In genomic region chr1:119685773-119686558, GRCm38 (mm10) we compare ENCODE assay signal across 17 mouse cellular contexts. TPM values are rescaled to one million over a fixed set of nuclear protein-coding genes. Genes with fewer than 3 reads are reported as not detected.
DNase-seq lines count a peak whose midpoint lies in the region; ATAC-seq and TF ChIP-seq lines count a peak whose summit lies in the region.
"Had no signal": no experiment of that assay in that cellular context is flagged by ENCODE, and none has a peak within 500 bp of the region (broad histone marks: within the 10 kb centered on the region; RNA-seq: fewer than 3 reads in every experiment).

No protein-coding gene starts in this region.

- ATAC-seq in intestine, postnatal 0 days = no peak
- no peak for ATAC-seq in intestine, embryonic 16.5 days
- ATAC-seq in inflammation-experienced regulatory T-cells, adult 6 months = peak; percentile 49
- peak; percentile 100 for ATAC-seq in megakaryocyte-erythroid progenitor cell, adult 5-6 weeks (replicated peaks; ENCODE audit: low FRiP score, low TSS enrichment, poor library complexity, severe bottlenecking)
- ATAC-seq: forebrain, embryonic 14.5 days had no signal

- TF ChIP-seq CTCF in intestine, postnatal 0 days (IDR thresholded peaks at IDR 0.05; ENCODE audit: low read depth) = peak; percentile 21

- H3K4me1 ChIP-seq in intestine, postnatal 0 days (replicated peaks; ENCODE audit: control insufficient read depth, insufficient read depth, low read length) = no peaks in the 10 kb centered on the region
- H3K4me1 ChIP-seq in intestine, embryonic 16.5 days (ENCODE audit: control insufficient read depth, insufficient read depth, low read length) = no peaks in the 10 kb centered on the region
- H3K4me1 ChIP-seq in heart, embryonic 10.5 days = no peaks in the 10 kb centered on the region
- H3K4me1 ChIP-seq: heart, embryonic 13.5 days; kidney, embryonic 15.5 days; limb, embryonic 12.5 days had no signal

- no peak overlapping the region for H3K9ac ChIP-seq in intestine, postnatal 0 days (ENCODE audit: low read depth, low read length)
- no peak overlapping the region for H3K9ac ChIP-seq in intestine, embryonic 16.5 days (ENCODE audit: low read depth, low read length)
- H3K9ac ChIP-seq: heart, embryonic 13.5 days; kidney, embryonic 15.5 days; limb, embryonic 12.5 days had no signal

- no peaks in the 10 kb centered on the region for H3K27me3 ChIP-seq in intestine, postnatal 0 days (replicated peaks; ENCODE audit: control insufficient read depth, insufficient read depth, low read length)
- H3K27me3 ChIP-seq in intestine, embryonic 16.5 days (replicated peaks; ENCODE audit: control insufficient read depth, insufficient read depth, low read length) = no peaks in the 10 kb centered on the region
- no peaks in the 10 kb centered on the region for H3K27me3 ChIP-seq in heart, embryonic 10.5 days (ENCODE audit: insufficient read depth, poor library complexity, severe bottlenecking)
- H3K27me3 ChIP-seq: heart, embryonic 13.5 days; kidney, embryonic 15.5 days; limb, embryonic 12.5 days had no signal

- H3K36me3 ChIP-seq in intestine, postnatal 0 days (ENCODE audit: control insufficient read depth, insufficient read depth) = peaks cover 9% of the 10 kb centered on the region; the same call in 1 of the 2 replicates
- H3K36me3 ChIP-seq in intestine, embryonic 16.5 days (ENCODE audit: control insufficient read depth, insufficient read depth, low read length) = no peaks in the 10 kb centered on the region
- peaks cover 10% of the 10 kb centered on the region; the same call in 1 of the 2 replicates for H3K36me3 ChIP-seq in heart, embryonic 10.5 days

- no peak overlapping the region for H3K4me2 ChIP-seq in intestine, postnatal 0 days (replicated peaks; ENCODE audit: low read depth)
- no peak overlapping the region for H3K4me2 ChIP-seq in intestine, embryonic 16.5 days (ENCODE audit: low read depth, low read length)
- H3K4me2 ChIP-seq: heart, embryonic 13.5 days; kidney, embryonic 15.5 days; limb, embryonic 12.5 days had no signal

- DNase-seq in lung, postnatal 25 days (ENCODE audit: low spot score) = peak; percentile 2
- DNase-seq in lung, postnatal 14 days = no peak
- DNase-seq in heart, embryonic 10.5 days (ENCODE audit: low spot score) = no peak
- no peak for DNase-seq in thymus, postnatal 4 days
- DNase-seq: cerebellum, postnatal 14 days; heart, postnatal 36 days; midbrain, embryonic 14.5 days; retina, postnatal 1 day had no signal

- no peak overlapping the region for H3K27ac ChIP-seq in intestine, postnatal 0 days (ENCODE audit: low read depth, low read length)
- no peak overlapping the region for H3K27ac ChIP-seq in intestine, embryonic 16.5 days (ENCODE audit: low read length)
- H3K27ac ChIP-seq in heart, embryonic 10.5 days = no peak overlapping the region
- H3K27ac ChIP-seq: heart, embryonic 13.5 days; kidney, embryonic 15.5 days; limb, embryonic 12.5 days; macrophage had no signal

- no peak overlapping the region for H3K4me3 ChIP-seq in intestine, postnatal 0 days (ENCODE audit: low read depth, low read length)
- H3K4me3 ChIP-seq in intestine, embryonic 16.5 days (ENCODE audit: low read length) = no peak overlapping the region
- no peak overlapping the region for H3K4me3 ChIP-seq in heart, embryonic 10.5 days
- H3K4me3 ChIP-seq: heart, embryonic 13.5 days; kidney, embryonic 15.5 days; limb, embryonic 12.5 days had no signal

- WGBS in intestine, postnatal 0 days = 85% methylated on average over 3 of the region's 3 CpGs
- 78% methylated on average over 3 of the region's 3 CpGs for WGBS in intestine, embryonic 16.5 days
- 90% methylated on average over 3 of the region's 3 CpGs for WGBS in heart, embryonic 10.5 days

- no peaks in the 10 kb centered on the region for H3K9me3 ChIP-seq in intestine, postnatal 0 days (ENCODE audit: control insufficient read depth)
- H3K9me3 ChIP-seq in intestine, embryonic 16.5 days (ENCODE audit: control insufficient read depth, low read length) = no peaks in the 10 kb centered on the region
- no peaks in the 10 kb centered on the region for H3K9me3 ChIP-seq in heart, embryonic 10.5 days
- H3K9me3 ChIP-seq: heart, embryonic 13.5 days; kidney, embryonic 15.5 days; limb, embryonic 12.5 days had no signal

RNA-seq across cellular contexts. Expression of gene Epb41l5, which starts 37.2 kb away (rescaled TPM):
- 14.3 and 17.5 TPM in 2 replicates for polyA plus RNA-seq in intestine, postnatal 0 days (2015; fragmentation: Nextera tagmentation; extraction: Ambion mirVana)
- polyA plus RNA-seq in intestine, embryonic 16.5 days (2015; fragmentation: Nextera tagmentation; extraction: Ambion mirVana) = 36.3 and 36.9 TPM in 2 replicates
- 1 to 10 TPM in 2 of 3 experiments, under 1 TPM in 1; 0.40 to 1.8 (median 1.1) TPM for polyA plus RNA-seq in inflammation-experienced regulatory T-cells, adult 6 months (2017; shearing (Covaris generic))
- total RNA-seq in megakaryocyte-erythroid progenitor cell, adult 5-6 weeks (2014; fragmentation: Nextera tagmentation) = 10.0 and 12.1 TPM in 2 replicates
- 4.9 and 5.5 TPM in 2 replicates for total RNA-seq in megakaryocyte-erythroid progenitor cell, adult 5-6 weeks (2017)
- polyA plus RNA-seq in heart, embryonic 10.5 days (2016; fragmentation: Nextera tagmentation; extraction: Ambion mirVana) = 31.6 and 35.4 TPM in 2 replicates

Comparison
In these comparisons a context has a peak if more than half of its experiments do, and no peak if none do; other contexts are left out.
1. ATAC-seq: peak in inflammation-experienced regulatory T-cells, adult 6 months (single experiment) and megakaryocyte-erythroid progenitor cell, adult 5-6 weeks (single experiment); none in intestine, postnatal 0 days (single experiment) and intestine, embryonic 16.5 days (single experiment).